Mouse (Mus musculus) liver, postnatal 0 days (tissue): Measurements from ENCODE around the gene Tescl.

ENCODE experiments used
- CTCF ChIP-seq: sonication (generic); IDR thresholded peaks from 2 replicates; pipeline ENCODE4 v1.5.1; 2016; ENCODE audit warnings: antibody characterized with exemption, low read depth
- EP300 ChIP-seq: IDR thresholded peaks from 2 replicates; pipeline ENCODE4 v1.6.1; 2016; ENCODE audit warnings: antibody characterized with exemption, low read depth, mild to moderate bottlenecking

DNA sequence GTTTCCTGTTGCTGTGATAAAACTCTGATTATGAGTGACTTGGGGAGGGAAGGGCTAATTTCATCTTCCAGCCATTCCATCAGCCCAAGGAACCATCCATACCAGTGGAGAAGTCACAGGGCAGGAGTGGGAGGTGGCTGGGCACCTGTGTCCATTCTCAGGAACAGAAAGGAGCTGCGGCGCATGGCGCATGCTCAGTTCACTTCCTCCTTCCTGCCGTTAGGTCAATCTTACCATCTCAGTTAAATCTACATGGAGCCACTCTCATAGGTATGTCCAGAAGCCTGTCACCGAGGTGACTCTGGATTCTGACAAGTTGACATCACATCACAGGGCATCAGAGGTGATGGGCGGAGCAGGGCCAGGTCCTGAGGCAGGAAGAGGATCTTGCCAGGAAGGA is 21.9 kb upstream of the Tescl start:
- TF ChIP-seq CTCF (no peak), EP300 (no peak)
